In genomic region chr10:128889846-128890245, GRCm38 (mm10) we compare ENCODE assay signal across 8 mouse cellular contexts. TPM values are rescaled to one million over a fixed set of nuclear protein-coding genes. Genes with fewer than 3 reads are reported as not detected.
DNase-seq lines count a peak whose midpoint lies in the region; ATAC-seq and TF ChIP-seq lines count a peak whose summit lies in the region.
"Had no signal": no experiment of that assay in that cellular context is flagged by ENCODE, and none has a peak within 500 bp of the region (broad histone marks: within the 10 kb centered on the region; RNA-seq: fewer than 3 reads in every experiment).

No protein-coding gene starts in this region.

- TF ChIP-seq CTCF in lung, embryonic 14.5 days (IDR thresholded peaks at IDR 0.05; ENCODE audit: low read depth) = no peak

- peak overlapping the region; percentile 60 for H3K4me3 ChIP-seq in lung, embryonic 14.5 days (ENCODE audit: low read depth, low read length)
- peak overlapping the region; percentile 65 for H3K4me3 ChIP-seq in forebrain, embryonic 14.5 days (ENCODE audit: low read depth, low read length)
- peak overlapping the region; percentile 63 for H3K4me3 ChIP-seq in limb, embryonic 13.5 days
- H3K4me3 ChIP-seq in stomach, embryonic 14.5 days (ENCODE audit: low read depth, low read length) = peak overlapping the region; percentile 67

- H3K4me2 ChIP-seq in lung, embryonic 14.5 days = peak overlapping the region; percentile 93
- H3K4me2 ChIP-seq in forebrain, embryonic 14.5 days (ENCODE audit: low read length) = peak overlapping the region; percentile 88
- H3K4me2 ChIP-seq in limb, embryonic 13.5 days (replicated peaks) = peak overlapping the region; percentile 85
- H3K4me2 ChIP-seq in stomach, embryonic 14.5 days (replicated peaks; ENCODE audit: low read depth, low read length) = peak overlapping the region; percentile 97

- H3K9me3 ChIP-seq in lung, embryonic 14.5 days (ENCODE audit: low read depth, low read length) = no peaks in the 10 kb centered on the region
- H3K9me3 ChIP-seq in forebrain, embryonic 14.5 days (replicated peaks; ENCODE audit: control insufficient read depth, low read length) = no peaks in the 10 kb centered on the region
- H3K9me3 ChIP-seq in limb, embryonic 13.5 days = no peaks in the 10 kb centered on the region
- H3K9me3 ChIP-seq in stomach, embryonic 14.5 days (ENCODE audit: control insufficient read depth, low read depth, low read length) = no peaks in the 10 kb centered on the region

- no peak for DNase-seq in lung, embryonic 14.5 days
- no peak for DNase-seq in lung, adult 18-20 months
- DNase-seq in forebrain, embryonic 14.5 days (ENCODE audit: low spot score) = no peak
- no peak for DNase-seq in right cerebral cortex, postnatal 25 days
- no peak for DNase-seq in frontal cortex, postnatal 10 days (ENCODE audit: low spot score in 2 of 2)
- DNase-seq: gastrocnemius, postnatal 10 days had no signal

- no peak for ATAC-seq in lung, embryonic 14.5 days (ENCODE audit: insufficient read depth)
- ATAC-seq in forebrain, embryonic 14.5 days = no peak
- no peak for ATAC-seq in limb, embryonic 13.5 days (ENCODE audit: low FRiP score, low read depth)
- ATAC-seq in stomach, embryonic 14.5 days (ENCODE audit: insufficient number of reproducible peaks, insufficient read depth, low FRiP score, low read depth) = no peak

- no peak overlapping the region for H3K27ac ChIP-seq in lung, embryonic 14.5 days (ENCODE audit: low read depth)
- peak overlapping the region; percentile 29 for H3K27ac ChIP-seq in forebrain, embryonic 14.5 days (ENCODE audit: low read depth, low read length)
- H3K27ac ChIP-seq in limb, embryonic 13.5 days = peak overlapping the region; percentile 95
- no peak overlapping the region for H3K27ac ChIP-seq in stomach, embryonic 14.5 days (ENCODE audit: low read length)

- peaks cover 11% of the 10 kb centered on the region for H3K4me1 ChIP-seq in lung, embryonic 14.5 days (ENCODE audit: insufficient read depth)
- H3K4me1 ChIP-seq in forebrain, embryonic 14.5 days (ENCODE audit: control insufficient read depth, insufficient read depth, low read length) = peaks cover 17% of the 10 kb centered on the region
- H3K4me1 ChIP-seq in limb, embryonic 13.5 days = peaks cover 35% of the 10 kb centered on the region
- H3K4me1 ChIP-seq in stomach, embryonic 14.5 days (ENCODE audit: control insufficient read depth, insufficient read depth, low read length) = peaks cover 19% of the 10 kb centered on the region

- 0 out of 2 replicates have a peak, but pooled peaks cover 6% of the 10 kb centered on the region for H3K27me3 ChIP-seq in lung, embryonic 14.5 days (ENCODE audit: insufficient read depth, low read length)
- no peaks in the 10 kb centered on the region for H3K27me3 ChIP-seq in forebrain, embryonic 14.5 days (replicated peaks; ENCODE audit: control insufficient read depth, insufficient read depth, low read length)
- H3K27me3 ChIP-seq in limb, embryonic 13.5 days = no peaks in the 10 kb centered on the region
- H3K27me3 ChIP-seq in stomach, embryonic 14.5 days (ENCODE audit: control insufficient read depth, insufficient read depth, low read length) = no peaks in the 10 kb centered on the region

- peaks cover 25% of the 10 kb centered on the region; the same call in 1 of the 2 replicates for H3K36me3 ChIP-seq in lung, embryonic 14.5 days (ENCODE audit: insufficient read depth)
- peaks cover 28% of the 10 kb centered on the region for H3K36me3 ChIP-seq in forebrain, embryonic 14.5 days (ENCODE audit: control insufficient read depth, insufficient read depth, low read length)
- peaks cover 32% of the 10 kb centered on the region for H3K36me3 ChIP-seq in limb, embryonic 13.5 days
- H3K36me3 ChIP-seq in stomach, embryonic 14.5 days (ENCODE audit: control insufficient read depth, insufficient read depth, low read length) = peaks cover 11% of the 10 kb centered on the region

- 18% methylated on average over 2 of the region's 2 CpGs for WGBS in lung, embryonic 14.5 days
- WGBS in forebrain, embryonic 14.5 days = 0% methylated on average over 1 of the region's 2 CpGs
- WGBS in limb, embryonic 13.5 days = 0% methylated on average over 1 of the region's 2 CpGs
- WGBS in stomach, embryonic 14.5 days = 8% methylated on average over 2 of the region's 2 CpGs

- H3K9ac ChIP-seq in lung, embryonic 14.5 days = peak overlapping the region; percentile 83; the same call in 1 of the 2 replicates
- H3K9ac ChIP-seq in forebrain, embryonic 14.5 days (ENCODE audit: low read length) = peak overlapping the region; percentile 83; the same call in 1 of the 2 replicates
- peak overlapping the region; percentile 88 for H3K9ac ChIP-seq in limb, embryonic 13.5 days
- H3K9ac ChIP-seq in stomach, embryonic 14.5 days (replicated peaks; ENCODE audit: low read depth, low read length) = no peak overlapping the region

RNA-seq across cellular contexts. Expression of gene Gdf11, which starts 1.7 kb away (rescaled TPM):
- 3.5 and 4.5 TPM in 2 replicates for polyA plus RNA-seq in lung, embryonic 14.5 days (2014; fragmentation: Nextera tagmentation; extraction: Ambion mirVana)
- 6.0 and 6.3 TPM in 2 replicates for polyA plus RNA-seq in forebrain, embryonic 14.5 days (2014; fragmentation: Nextera tagmentation; extraction: Ambion mirVana)
- polyA plus RNA-seq in limb, embryonic 13.5 days (2015; fragmentation: Nextera tagmentation; extraction: Ambion mirVana) = 12.5 and 13.1 TPM in 2 replicates
- 4.2 and 4.6 TPM in 2 replicates for polyA plus RNA-seq in stomach, embryonic 14.5 days (2014; fragmentation: Nextera tagmentation; extraction: Ambion mirVana)

RNA-seq across cellular contexts. Expression of gene Cd63, which starts 10.9 kb away (rescaled TPM):
- polyA plus RNA-seq in lung, embryonic 14.5 days (2014; fragmentation: Nextera tagmentation; extraction: Ambion mirVana) = 458 and 459 TPM in 2 replicates
- polyA plus RNA-seq in forebrain, embryonic 14.5 days (2014; fragmentation: Nextera tagmentation; extraction: Ambion mirVana) = 122 and 126 TPM in 2 replicates
- 820 and 839 TPM in 2 replicates for polyA plus RNA-seq in limb, embryonic 13.5 days (2015; fragmentation: Nextera tagmentation; extraction: Ambion mirVana)
- polyA plus RNA-seq in stomach, embryonic 14.5 days (2014; fragmentation: Nextera tagmentation; extraction: Ambion mirVana) = 663 and 664 TPM in 2 replicates

RNA-seq across cellular contexts. Expression of gene Rdh5, which starts 32.8 kb away (rescaled TPM):
- 10.5 and 12.5 TPM in 2 replicates for polyA plus RNA-seq in lung, embryonic 14.5 days (2014; fragmentation: Nextera tagmentation; extraction: Ambion mirVana)
- polyA plus RNA-seq in forebrain, embryonic 14.5 days (2014; fragmentation: Nextera tagmentation; extraction: Ambion mirVana) = 8.8 and 9.9 TPM in 2 replicates
- polyA plus RNA-seq in limb, embryonic 13.5 days (2015; fragmentation: Nextera tagmentation; extraction: Ambion mirVana) = 12.2 and 12.9 TPM in 2 replicates
- 14.9 and 17.1 TPM in 2 replicates for polyA plus RNA-seq in stomach, embryonic 14.5 days (2014; fragmentation: Nextera tagmentation; extraction: Ambion mirVana)

RNA-seq across cellular contexts. Expression of gene Bloc1s1, which starts 34.0 kb away (rescaled TPM):
- 175 and 180 TPM in 2 replicates for polyA plus RNA-seq in lung, embryonic 14.5 days (2014; fragmentation: Nextera tagmentation; extraction: Ambion mirVana)
- polyA plus RNA-seq in forebrain, embryonic 14.5 days (2014; fragmentation: Nextera tagmentation; extraction: Ambion mirVana) = 244 and 295 TPM in 2 replicates
- polyA plus RNA-seq in limb, embryonic 13.5 days (2015; fragmentation: Nextera tagmentation; extraction: Ambion mirVana) = 225 and 240 TPM in 2 replicates
- polyA plus RNA-seq in stomach, embryonic 14.5 days (2014; fragmentation: Nextera tagmentation; extraction: Ambion mirVana) = 222 and 236 TPM in 2 replicates

RNA-seq across cellular contexts. Expression of gene Itga7, which starts 43.8 kb away (rescaled TPM):
- polyA plus RNA-seq in lung, embryonic 14.5 days (2014; fragmentation: Nextera tagmentation; extraction: Ambion mirVana) = 1.5 and 2.1 TPM in 2 replicates
- 1.3 and 1.8 TPM in 2 replicates for polyA plus RNA-seq in forebrain, embryonic 14.5 days (2014; fragmentation: Nextera tagmentation; extraction: Ambion mirVana)
- 4.8 and 5.5 TPM in 2 replicates for polyA plus RNA-seq in limb, embryonic 13.5 days (2015; fragmentation: Nextera tagmentation; extraction: Ambion mirVana)
- 2.6 and 4.4 TPM in 2 replicates for polyA plus RNA-seq in stomach, embryonic 14.5 days (2014; fragmentation: Nextera tagmentation; extraction: Ambion mirVana)

Comparison
In these comparisons a context has a peak if more than half of its experiments do, and no peak if none do; other contexts are left out.
1. H3K27ac ChIP-seq: peak in forebrain, embryonic 14.5 days (single experiment) and limb, embryonic 13.5 days (single experiment); none in lung, embryonic 14.5 days (single experiment) and stomach, embryonic 14.5 days (single experiment).
2. Peak in every context shown above with its lines, with median percentiles within 50 percentile points of each other: H3K4me2 ChIP-seq and H3K4me3 ChIP-seq.